Mouse (Mus musculus) olfactory bulb, adult 2 months (tissue): ENCODE results near the gene Krt8.

ENCODE experiments used
- CTCF ChIP-seq: fragments of 200-500 bp; IDR thresholded peaks from 2 replicates; pipeline ENCODE4 v1.5.1; 2012; ENCODE audit warnings: low read depth, mild to moderate bottlenecking, low read length, moderate library complexity; ENCODE audit not compliant: insufficient read depth
- POLR2A ChIP-seq: fragments of 200-500 bp; IDR thresholded peaks from 2 replicates; pipeline ENCODE4 v1.6.1; 2012; ENCODE audit warnings: mild to moderate bottlenecking, low read depth, low read length, moderate library complexity; ENCODE audit not compliant: insufficient read depth

GRCm38 (mm10) chr15:101974083-101974845, 30.0 kb downstream of the Krt8 start:
- TF ChIP-seq POLR2A (no peak), CTCF (no peak)
